Mouse (Mus musculus) mature B cell (primary cell): Measurements from ENCODE around the gene Aldh8a1.
"Not testable (repeated sequence)": the region's sequence is repeated elsewhere in the genome, so short reads cannot be mapped to it uniquely, and the experiment has no call there.

ENCODE experiments used
- in situ Hi-C: fragments of 300-500 bp; cut with MboI; formaldehyde crosslinking; loops from 2 replicates; pipeline ENCODE4 v1.14.3; 2019

Aldh8a1 gene

GRCm38 (mm10) chr10:21367481-21367880, 9.6 kb upstream of the Aldh8a1 start:
- in situ Hi-C loops = no loop called here

DNA sequence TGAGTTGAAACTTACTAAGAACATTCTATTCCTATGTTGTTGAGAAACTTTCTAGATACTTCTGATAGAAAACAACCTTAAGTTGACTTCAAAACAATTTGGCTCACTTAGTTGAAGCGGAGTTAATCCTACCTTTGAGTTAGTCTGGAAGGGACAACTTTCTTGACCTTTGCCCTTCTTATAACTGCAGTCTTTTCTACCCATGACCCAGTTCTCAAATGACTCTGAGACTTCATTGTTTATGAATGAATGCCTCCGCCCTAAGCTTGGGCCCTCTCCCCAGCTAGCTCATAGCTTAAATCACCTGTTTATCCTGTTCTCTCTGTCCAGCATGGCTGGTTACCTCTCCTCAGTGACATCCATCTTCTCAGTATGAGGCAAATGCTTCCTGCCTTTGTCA, 7.5 kb upstream of the Aldh8a1 start:
- in situ Hi-C loops = no loop called here

DNA sequence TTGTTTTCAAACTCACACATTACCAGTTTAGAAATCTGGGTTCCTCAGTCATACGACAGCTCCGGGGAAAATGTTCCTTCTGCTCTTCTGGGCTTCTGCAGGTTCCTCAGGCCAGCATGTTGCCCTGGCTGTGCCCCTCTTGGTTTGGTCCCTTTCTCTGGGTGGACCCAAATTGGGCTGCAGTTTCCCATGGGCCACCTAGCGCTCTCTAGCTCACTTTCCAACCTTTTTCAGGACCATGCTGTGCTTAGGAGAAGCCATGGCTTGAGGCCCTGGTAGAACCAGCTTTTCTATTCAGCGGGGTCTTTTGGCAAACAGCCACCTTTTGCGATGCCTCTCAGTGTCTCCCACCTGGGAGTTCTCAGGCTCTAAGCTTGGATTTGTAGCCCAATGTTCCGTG, 4.8 kb upstream of the Aldh8a1 start:
- in situ Hi-C loops = no loop called here

GRCm38 (mm10) chr10:21378196-21378944, 1.3 kb downstream of the Aldh8a1 start:
- in situ Hi-C loops = no loop called here

GRCm38 (mm10) chr10:21382914-21383313, 5.8 kb downstream of the Aldh8a1 start:
- in situ Hi-C loops = loop anchor here (10.0 kb wide), 1 partner anchor 622 kb away; no protein-coding TSS in a partner anchor

DNA sequence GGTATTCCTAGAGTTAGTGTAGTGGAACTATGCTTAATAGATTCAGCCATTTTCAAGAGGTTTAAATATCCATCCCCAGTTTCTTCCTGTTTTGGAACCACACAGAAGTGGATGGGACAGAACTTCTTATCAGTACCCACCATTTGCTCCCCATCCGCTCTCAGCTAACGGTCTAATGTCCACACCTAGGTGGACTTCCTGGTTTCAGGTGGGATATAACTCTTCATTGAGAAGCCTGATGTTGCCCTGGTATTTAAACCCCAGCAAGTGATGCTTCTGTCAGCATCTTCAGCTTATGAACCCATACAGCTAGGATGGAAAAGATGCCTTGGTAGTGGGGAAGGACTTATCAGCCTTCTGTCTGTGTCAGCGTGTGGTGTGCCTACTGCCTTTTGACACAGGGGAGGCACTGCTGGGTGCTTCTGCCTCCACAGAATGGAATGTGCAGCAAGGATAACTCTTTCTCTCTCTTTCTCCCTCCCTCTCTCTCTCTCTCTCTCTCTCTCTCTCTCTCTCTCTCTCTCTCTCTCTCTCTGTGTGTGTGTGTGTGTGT, 8.1 kb downstream of the Aldh8a1 start:
- in situ Hi-C loops = loop anchor here (10.0 kb wide), 1 partner anchor 620 kb away; no protein-coding TSS in a partner anchor

DNA sequence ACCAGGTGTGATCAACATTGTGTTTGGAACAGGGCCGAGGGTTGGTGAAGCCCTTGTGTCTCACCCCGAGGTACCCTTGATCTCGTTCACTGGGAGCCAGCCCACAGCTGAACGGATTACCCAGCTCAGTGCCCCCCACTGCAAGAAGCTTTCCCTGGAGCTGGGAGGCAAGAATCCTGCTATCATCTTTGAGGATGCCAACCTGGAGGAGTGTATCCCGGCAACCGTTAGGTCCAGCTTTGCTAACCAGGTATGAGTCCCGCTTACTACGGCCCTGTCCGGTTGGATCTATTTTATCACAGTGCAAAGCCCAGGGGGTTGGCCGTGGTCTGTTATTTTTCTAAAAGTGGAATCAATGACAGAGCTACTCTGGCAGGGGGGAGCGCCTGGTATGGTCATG, 12.0 kb downstream of the Aldh8a1 start:
- in situ Hi-C loops = loop anchor here (10.0 kb wide), 1 partner anchor 616 kb away; no protein-coding TSS in a partner anchor

- in situ Hi-C loops = no loop called here
Measured at GRCm38 (mm10) chr10:21390440-21390839, 13.3 kb downstream of the Aldh8a1 start.

DNA sequence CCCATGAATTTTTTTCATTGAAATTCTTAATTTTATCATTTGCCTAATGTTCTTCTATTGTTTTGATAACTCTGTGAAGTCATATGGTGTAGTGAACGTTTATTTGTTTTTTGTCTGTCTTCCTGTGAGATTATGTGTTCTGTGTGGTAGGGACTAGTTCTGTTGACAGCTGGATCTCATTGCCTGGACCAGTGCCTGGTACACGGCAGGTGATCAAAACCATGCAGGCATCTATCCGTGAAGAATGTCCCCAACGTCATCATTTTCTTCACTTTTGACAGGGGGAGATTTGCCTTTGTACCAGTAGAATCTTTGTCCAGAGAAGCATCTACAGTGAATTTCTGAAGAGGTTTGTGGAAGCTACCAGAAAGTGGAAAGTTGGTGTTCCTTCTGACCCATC, 14.2 kb downstream of the Aldh8a1 start:
- in situ Hi-C loops = no loop called here

DNA sequence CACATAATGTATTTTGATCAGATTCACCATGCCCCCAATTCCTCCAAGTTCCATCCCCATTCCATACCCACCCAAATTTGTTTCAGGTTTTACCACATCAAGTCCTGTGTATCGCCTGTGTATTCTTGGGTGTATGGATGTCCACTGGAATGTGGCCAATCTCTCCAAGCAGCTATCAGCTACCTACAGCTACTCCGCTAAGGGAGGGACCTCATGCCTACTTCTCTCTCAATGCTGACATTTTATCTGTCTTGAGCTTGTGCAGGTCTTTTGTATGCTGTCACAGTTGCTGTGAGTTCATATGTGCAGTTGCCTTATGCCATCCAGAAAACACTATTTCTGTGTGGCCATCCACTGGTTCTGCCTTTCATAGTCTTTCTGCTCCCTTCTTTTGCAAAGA, 16.3 kb downstream of the Aldh8a1 start:
- in situ Hi-C loops = no loop called here

- in situ Hi-C loops = no loop called here
Measured at GRCm38 (mm10) chr10:21395426-21396139, 18.5 kb downstream of the Aldh8a1 start.

DNA sequence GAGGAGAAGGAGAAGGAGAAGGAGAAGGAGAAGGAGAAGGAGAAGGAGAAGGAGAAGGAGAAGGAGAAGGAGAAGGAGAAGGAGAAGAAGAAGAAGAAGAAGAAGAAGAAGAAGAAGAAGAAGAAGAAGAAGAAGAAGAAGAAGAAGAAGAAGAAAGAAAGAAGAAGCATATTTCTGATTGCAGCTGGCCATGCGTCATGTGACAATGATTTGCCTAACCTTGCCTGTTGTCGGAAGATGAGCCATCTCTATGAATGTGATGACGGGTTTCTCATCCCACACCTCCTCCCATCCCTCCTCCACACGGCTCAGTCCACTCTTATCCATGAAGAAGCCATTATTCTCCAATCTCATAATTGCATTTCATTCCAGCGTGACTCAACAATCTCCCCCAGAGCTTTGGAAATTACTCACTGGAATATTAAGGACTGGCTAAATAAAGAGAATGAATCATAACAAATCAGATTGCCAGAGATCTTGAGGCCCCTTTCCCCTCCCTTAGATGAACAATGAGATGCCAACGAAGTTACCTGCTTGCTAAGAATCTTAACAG, 21.9 kb downstream of the Aldh8a1 start:
- in situ Hi-C loops = not testable (repeated sequence)

DNA sequence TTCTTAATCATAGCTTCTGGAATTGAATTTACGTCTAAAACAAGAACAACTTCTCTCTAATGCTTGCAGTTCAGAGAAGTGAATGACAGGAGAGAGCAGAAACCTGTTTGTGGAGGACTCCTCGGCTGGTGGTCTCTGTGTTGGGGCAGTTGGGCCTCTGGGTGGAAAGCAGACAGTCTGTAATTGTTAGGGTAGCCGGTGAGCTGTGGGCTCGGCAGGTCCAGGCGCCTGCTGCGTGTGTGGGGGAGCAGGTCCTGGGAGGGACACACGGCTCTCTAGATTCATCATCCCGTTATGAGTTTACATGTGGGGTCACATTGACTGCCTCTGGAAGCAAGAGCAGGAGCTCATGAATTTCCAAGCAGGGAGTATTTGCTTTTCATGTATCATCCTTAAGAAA, 22.5 kb downstream of the Aldh8a1 start:
- in situ Hi-C loops = no loop called here

- in situ Hi-C loops = no loop called here
Measured at GRCm38 (mm10) chr10:21400031-21400430, 22.9 kb downstream of the Aldh8a1 start.

- in situ Hi-C loops = no loop called here
Measured at GRCm38 (mm10) chr10:21400453-21400852, 23.4 kb downstream of the Aldh8a1 start.

DNA sequence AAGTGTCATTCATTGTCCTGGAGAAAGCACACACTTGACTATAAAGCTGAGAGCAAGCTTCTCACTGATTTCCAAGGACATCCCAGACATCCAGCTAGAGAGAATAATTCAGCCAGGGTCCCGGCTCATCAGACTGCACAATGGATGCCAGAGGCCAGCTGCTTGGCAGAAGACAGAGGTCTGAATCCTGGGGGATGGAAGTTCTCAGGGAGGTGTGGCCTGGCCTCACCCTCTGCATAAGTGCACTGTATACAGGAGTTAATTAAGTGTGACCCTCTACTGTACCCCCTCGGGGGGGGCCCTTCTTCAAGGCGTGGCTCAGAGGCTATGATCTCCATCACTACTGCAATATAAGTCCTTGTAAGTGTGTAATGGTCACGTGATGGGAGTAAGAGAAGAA, 24.2 kb downstream of the Aldh8a1 start:
- in situ Hi-C loops = no loop called here

DNA sequence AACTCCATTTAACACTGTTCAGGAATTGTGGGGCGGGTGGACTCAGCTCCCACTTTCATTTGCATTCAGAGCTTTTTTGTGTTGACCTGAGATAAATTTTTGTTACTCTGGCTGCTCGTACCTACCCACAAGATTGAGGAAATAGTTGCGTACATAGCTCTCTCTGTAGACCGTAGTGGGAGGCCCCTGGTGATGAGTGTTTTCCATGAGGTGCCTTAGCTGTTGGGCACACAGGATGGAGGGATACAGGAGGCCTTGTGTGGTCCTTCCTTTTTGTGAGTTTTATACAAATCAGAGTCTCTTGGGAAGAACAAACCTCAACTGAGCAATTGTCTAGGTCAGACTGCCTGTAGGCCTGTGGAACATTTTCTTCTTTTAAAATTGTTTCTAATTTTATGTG, 27.7 kb downstream of the Aldh8a1 start:
- in situ Hi-C loops = no loop called here

DNA sequence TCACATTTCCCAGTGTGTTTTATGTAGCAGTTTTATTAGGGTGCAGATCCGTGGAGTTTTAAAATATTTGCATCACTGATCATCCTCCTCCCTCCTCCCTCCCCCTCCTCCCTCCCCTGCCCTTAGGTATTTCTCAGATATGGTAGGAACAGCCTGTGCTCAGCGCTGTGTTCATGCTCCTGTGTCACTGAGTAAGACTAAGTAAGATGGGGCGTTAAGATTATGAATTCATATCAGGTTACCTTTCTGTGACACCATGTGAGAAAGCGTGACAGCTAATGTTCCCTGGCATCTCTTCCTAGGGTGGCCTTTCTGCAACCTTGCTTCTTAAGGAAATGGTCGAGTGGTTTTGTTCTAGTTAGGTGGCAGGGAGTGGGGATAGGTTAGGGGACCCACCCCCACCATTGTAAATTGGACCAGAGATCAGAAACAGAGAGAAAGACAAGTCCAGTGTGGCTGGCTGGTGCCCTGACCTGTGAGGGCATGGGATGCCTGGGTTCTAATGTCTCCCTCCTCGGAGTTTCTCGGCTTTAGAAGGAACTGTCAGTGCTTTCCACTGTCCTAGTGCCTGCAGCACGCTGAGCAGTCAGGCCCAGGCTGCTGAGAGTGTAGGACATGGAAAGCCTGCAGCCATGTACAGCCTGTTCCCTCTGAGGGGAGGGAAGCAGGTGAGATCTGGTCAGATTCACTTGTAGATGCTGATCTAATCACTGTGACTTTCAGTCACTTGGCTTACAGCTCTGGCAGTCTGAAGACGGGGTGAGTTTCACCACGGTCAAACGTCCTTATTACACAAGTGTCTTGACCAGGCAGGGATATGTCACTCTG, 28.8 kb downstream of the Aldh8a1 start:
- in situ Hi-C loops = no loop called here

GRCm38 (mm10) chr10:21410711-21411110, 33.6 kb downstream of the Aldh8a1 start:
- in situ Hi-C loops = no loop called here

GRCm38 (mm10) chr10:21411621-21412205, 34.6 kb downstream of the Aldh8a1 start:
- in situ Hi-C loops = no loop called here

DNA sequence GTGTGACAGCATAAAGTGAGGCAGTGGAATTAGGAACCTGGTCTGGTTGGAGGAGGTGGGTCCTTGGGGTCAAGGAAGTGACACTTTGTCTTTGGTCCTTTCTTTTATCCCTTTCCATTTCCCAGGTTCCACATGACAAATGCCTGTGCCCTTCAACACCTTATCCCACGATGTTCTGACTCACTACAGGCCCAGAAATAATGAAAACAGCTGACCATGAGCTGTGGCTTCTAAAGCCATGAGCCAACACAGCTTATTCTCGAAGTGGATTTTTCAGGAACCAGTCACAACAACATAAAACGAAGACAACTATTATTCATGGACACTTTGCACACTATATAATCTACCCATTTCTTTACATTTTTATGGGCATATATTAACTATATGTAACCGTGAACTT, 37.9 kb downstream of the Aldh8a1 start:
- in situ Hi-C loops = no loop called here
